Mouse (Mus musculus) adrenal gland, adult 8-10 months (tissue): ENCODE results near the gene Ints5. TPM values are rescaled to one million over a fixed set of nuclear protein-coding genes. Genes with fewer than 3 reads are reported as not detected.

ENCODE experiments used
- DNase-seq: peaks from one replicate; pipeline ENCODE4 v3.0.0; 2022
- microRNA-seq, 2 experiments: library from miRNA; unstranded; fragments of <30 nt; microRNA quantifications; one replicate each; pipeline ENCODE4 v1.2.0; 2022
- total RNA-seq, 4 experiments: library from RNA; stranded (reverse); gene quantifications; 2 replicates each; pipeline ENCODE4 v1.2.4; 2022

Gene Ints5
- total RNA-seq, 4 experiments from 2014 or later = 22.9 to 27.8 (median 25.0) TPM

DNA sequence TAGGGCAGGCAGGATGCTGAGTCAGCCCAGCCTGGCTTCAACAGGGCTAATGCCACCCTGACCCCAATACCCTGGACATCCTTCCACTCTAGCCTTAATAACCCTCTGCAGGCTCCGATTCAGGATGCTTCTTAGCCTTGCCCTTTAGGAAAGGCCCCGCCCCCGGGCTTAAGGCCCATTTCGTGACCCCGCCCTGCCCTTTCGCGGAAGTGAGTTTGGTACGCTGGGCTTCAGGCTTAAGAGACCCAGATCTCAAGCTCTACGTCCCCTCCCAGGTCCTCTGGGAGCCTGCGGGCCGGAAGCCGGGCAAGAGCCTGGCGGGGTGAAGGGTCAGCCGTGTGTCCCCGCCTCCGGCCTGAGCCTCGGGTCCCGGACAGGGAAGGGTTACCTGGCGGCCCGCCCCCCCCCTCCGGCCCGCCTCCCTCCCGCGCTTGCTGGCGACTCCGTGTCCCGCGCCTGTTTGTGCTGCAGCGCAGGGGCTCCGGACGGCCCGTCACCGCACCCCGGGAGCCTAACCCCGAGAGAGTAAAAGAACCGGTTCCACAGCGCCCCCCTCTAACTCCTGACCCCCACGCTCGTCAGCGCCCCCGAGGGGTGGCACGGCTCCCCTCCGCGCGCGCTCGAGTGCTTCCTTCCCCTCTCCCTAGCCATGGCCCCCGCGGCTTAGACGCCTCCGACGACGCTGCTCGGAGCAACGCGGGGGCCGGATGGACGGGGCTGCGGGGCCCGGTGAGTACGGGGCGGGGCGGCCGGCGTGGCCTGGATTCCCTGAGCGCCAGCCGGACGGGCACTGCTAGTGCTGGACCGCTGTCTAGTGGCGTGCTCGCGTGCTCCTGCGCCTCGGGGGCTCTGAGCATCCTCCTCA, 36.7 kb downstream of the Ints5 start, which contains the start of the genes Rom1 and Eml3:
Rom1 (minus strand) TSS at position 133 of the 865 bp plus-strand sequence.
Eml3 (plus strand) TSS at position 329 of the 865 bp plus-strand sequence.
- DNase-seq = peak; percentile 94

DNA sequence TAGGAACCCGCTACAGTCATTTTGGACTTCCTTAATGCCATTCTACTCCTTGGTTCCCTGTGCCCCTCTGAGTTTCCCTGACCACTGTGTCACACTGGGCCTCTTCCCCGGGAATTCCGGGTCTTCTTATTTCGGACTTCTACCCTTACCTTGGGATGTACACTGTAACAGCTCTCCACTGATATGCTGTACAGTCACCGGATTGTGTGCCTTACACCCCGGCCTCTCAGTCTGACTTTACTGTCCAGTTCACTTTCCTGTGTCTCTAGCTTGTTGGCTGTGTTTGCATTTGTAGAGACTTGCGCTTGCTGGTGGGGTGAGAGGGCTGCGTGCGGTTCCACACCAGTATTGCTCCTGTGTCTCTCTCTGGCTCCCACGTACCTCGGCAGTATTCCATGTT, 37.3 kb downstream of the Ints5 start:
- no peak for DNase-seq

DNA sequence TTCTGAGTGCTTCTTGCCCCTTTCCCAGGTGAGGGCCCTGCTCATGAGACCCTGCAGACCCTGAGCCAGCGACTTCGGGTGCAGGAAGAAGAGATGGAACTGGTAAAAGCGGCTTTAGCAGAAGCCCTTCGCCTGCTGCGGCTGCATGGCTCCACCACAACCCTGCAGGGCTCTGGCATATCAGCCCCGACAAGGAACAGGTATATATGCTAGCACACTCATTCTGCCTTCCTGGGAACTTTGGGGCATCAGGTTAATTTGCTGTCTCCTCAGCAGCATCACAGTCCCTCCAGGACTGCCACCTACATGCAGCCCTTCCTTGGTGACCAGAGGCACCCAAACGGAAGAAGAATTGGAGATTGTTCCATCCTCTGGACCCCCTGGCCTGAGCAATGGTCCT, 38.0 kb downstream of the Ints5 start:
- DNase-seq = no peak

DNA sequence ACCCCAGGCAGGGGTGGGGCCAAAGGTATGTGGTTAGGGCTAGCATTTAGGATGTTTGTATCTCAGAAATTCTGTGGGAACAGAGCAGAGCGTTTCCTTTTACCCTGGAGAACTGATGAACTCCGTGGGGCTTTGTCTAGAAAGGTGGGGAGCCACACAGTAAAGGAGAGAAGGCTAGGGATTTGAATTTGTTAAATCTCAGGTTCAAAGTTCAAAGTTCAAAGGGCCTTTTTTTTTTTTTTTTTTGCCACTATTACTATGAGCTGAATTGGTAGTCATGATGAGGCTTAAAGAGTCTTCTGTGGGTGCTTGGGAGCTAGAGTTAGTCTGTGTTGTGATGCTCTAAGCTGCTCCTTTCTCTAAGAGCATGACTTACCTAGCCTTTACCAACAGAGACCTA, 43.9 kb downstream of the Ints5 start:
- DNase-seq = no peak

DNA sequence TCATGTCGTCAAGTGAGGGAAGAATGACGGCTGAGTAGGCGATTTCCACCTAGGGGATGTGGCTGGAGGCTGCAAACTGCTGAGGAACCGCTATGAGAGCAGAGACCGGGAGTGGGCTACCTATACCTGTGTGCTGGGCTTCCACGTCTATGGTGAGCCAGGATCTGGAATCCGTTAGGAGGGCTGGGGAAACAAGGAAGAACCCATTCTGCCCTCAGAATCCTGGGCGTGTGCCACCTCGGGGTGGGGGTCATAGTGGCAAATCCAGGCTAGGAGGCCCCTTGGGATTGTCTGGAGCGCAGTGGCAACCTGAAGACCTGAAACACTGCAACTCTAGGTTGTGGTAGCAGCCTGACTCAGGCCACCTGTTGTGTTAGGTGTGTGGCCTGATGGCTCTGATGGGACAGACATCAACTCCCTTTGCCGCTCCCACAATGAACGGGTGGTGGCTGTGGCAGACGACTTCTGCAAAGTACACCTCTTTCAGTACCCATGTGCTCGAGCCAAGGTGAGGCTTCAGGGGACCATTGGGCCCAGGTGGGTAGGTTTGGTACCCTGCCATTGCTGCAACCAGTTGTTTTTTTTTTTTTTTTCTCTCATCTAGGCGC, 47.8 kb downstream of the Ints5 start:
- DNase-seq = no peak

DNA sequence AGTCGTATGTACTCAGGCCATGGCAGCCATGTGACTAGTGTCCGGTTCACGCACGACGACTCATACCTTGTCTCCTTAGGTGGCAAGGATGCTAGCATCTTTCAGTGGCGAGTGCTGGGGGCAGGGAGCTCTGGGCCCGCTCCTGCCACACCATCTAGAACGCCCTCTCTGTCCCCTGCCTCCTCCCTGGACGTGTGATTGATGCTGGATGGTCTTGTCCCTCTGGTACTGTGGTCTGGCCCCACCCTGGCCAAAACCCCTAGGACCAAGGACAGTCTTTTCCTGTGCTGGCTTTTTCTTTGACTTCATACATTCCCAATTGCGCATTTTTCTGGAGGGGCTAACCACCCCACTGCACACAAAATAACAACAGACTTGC, 48.3 kb downstream of the Ints5 start:
- DNase-seq = no peak

DNA sequence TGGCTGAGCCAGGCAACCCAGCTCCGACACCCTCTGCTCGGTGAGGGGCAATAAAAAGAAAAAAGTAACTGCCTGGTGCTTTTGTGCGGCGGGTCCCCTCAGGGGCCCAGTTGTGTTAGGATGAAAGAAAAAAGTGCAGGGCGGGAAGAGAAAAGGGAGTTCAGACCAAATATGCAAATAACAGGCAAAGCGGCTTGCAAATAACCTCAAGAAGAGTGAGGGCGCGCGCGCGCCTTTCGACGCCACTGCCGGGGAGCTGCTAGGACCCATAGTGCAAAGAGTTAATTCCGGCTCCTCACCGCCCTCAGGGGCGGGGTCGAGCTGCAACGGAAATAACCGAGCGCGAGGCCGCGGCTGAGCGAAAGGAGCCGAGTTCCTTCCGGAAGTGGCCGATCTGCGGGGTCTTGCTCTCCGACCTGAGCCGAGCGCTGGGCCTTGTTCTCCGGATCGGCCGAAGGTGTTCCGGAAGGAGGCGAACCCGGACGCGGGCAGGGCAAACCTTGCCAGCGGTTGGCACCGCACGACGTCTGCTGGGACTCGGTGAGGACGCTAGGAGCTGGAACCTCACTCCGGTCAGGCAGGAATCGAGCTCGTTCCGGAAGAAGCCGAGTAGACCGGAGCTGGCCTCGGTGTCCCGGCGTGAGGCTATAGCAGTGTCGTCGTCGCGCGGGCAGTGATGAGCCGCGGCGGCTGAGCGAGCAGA, 48.9 kb downstream of the Ints5 start, which contains the start of gene Mta2:
Mta2 (plus strand) TSS at position 361 of the 703 bp plus-strand sequence.
- DNase-seq = peak; percentile 93

DNA sequence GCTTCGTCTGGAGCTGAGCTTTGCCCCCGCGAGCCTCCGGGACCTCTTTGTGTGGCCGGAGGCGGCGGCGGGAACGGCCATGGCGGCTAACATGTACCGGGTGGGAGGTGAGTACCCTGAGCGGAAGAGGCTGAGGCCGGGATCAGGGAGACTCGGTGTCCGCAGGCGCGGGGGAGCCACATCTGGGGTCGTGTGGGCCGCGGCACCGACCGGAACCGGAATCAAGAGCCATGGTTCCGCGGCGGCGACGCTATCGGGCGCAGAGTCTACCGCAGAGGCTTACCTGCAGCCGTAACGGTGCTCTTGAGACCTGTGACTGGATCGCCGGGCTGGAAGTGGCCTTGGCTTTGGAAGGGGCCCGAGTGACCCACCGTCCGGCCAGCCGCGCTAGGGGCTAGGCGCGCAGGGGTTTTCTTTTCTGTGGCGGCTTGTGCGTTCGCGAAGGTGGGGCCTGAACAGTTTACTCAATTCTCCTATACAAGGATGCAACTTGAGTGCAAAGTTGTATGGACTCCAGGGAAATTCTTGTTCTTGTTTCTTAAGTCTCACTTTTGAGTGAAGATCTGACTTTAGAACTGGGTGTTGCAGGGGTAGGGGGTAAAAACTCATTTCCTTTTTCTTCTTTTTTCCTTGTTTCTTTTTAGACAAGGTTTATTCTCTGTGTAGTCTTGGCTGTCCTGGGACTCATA, 49.6 kb downstream of the Ints5 start:
- no peak for DNase-seq

DNA sequence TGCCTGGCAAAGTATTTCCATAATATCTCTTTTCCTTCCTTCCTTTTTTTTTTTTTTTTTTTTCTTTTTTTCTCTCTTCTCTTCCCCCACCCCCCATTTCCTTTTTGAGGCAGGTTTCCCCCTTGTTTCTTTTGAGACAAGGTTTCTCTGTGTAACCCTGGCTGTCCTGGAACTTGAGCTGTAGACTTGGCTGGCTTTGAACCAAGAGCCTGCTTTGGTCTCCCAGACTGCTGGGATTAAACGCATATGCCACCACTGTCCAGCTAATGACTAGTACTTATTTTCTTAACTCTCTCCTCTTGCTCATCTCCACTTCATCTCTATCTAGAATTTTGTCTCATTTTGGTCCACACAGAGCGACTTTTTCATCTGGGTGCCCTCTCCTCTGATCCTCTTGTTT, 50.2 kb downstream of the Ints5 start:
- no peak for DNase-seq

DNA sequence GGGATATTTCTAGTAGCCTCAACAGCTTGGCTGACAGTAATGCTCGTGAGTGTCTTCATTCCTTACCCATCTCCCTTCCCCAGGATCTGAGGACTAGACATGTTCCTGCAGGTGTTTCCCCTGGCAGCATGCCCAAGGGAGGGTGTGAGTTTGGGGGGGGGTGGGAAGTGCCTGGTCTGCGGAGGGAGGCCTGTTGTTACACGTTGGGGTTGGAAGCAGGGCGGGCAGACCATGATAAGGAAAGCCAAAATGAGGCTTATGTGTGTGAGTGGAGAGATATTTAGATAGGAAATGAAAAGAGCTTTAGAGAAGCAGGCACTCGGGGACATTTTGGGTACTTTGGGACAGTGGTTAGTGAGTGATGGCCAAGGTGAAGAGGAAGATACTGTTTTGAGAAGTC, 51.3 kb downstream of the Ints5 start:
- no peak for DNase-seq

DNA sequence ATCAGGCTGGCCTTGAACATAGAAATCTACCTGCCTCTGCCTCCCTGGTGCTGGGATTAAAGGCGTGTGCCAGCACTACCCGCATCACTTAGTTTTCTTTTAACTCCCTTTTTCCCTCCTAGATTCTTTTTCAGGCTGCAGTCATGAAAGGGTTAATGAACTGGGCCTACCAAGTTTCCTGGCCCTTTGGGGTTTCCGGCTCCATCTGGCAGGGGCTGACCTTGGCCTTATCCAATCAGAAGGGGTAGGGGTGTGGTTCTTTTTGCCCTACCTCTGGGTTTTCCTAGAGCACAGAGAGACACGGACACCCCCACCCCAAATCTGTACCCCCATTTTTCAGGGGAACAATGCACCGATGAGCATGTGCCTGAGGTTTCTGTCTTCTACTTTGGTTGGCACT, 51.9 kb downstream of the Ints5 start:
- peak; percentile 70 for DNase-seq

DNA sequence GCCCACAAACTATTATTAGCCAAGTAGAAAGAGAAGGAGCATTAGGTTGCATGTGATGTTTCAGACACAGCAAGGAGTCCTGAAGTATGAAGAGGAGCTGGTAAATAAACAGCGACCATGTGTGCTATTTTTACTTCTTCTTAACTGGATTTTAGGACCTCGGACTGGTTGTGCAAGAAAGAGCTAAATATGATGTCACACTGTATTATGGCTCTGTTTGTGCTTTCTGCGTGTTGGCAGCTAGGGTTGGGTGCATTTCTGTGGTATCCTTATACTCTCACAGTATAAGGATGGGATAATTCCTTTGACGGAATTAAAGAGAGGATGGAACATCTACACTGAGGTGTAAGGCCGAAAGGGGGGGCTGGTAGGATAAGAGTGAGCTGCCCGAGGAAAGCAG, 52.4 kb downstream of the Ints5 start:
- DNase-seq = no peak

DNA sequence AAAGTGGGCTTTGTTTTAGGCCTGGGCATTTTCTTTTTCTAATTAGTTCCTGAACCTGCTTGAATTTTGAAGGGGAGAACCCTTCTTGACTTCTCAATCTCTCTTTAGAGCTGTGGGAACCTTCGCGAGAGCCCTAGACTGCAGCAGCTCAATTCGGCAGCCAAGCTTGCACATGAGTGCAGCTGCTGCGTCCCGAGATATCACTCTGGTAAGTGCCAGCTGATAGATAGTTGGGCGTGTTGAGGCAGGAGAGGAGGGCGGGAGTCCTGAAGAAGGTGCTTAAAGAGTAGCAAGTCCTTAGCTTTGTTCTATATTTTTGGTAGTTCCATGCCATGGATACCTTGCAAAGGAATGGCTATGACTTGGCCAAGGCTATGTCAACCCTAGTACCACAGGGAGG, 54.1 kb downstream of the Ints5 start:
- DNase-seq = no peak

Small RNA genes lying within 50 kb of the gene (microRNA-seq; reads per million reads assigned to microRNA genes)
- gene Mir5136 = 0.17 to 0.35 reads per million in 2 experiments

Other genes starting within 250 kb of the Ints5 start
- 1 to 10 TPM; 1.2 to 2.6 (median 1.8) TPM for gene Chrm1, start 229.2 kb upstream of the Ints5 start, total RNA-seq
- gene Slc3a2, start 169.6 kb upstream of the Ints5 start, total RNA-seq = 100 to 1,000 TPM; 210 to 266 (median 246) TPM
- 10 to 100 TPM; 49.1 to 60.4 (median 53.3) TPM for gene Wdr74, start 157.2 kb upstream of the Ints5 start, total RNA-seq
- gene 1700092M07Rik, start 152.3 kb upstream of the Ints5 start, total RNA-seq = 1 to 10 TPM in 3 of 4 experiments, under 1 TPM in 1; 0.64 to 4.4 (median 1.8) TPM
- 100 to 1,000 TPM in 3 of 4 experiments, 10 to 100 TPM in 1; 90.9 to 138 (median 118) TPM for gene Stx5a, start 151.6 kb upstream of the Ints5 start, total RNA-seq
- 100 to 1,000 TPM; 102 to 164 (median 148) TPM for gene Nxf1, start 135.9 kb upstream of the Ints5 start, total RNA-seq
- 100 to 1,000 TPM; 111 to 137 (median 123) TPM for gene Tmem223, start 122.0 kb upstream of the Ints5 start, total RNA-seq
- 10 to 100 TPM; 54.8 to 73.9 (median 63.9) TPM for gene Tmem179b, start 118.5 kb upstream of the Ints5 start, total RNA-seq
- gene Taf6l, start 106.6 kb upstream of the Ints5 start, total RNA-seq = 10 to 100 TPM; 16.6 to 26.8 (median 21.0) TPM
- gene Polr2g, start 94.4 kb upstream of the Ints5 start, total RNA-seq = 100 to 1,000 TPM in 2 of 4 experiments, 10 to 100 TPM in 2; 86.0 to 106 (median 102) TPM
- 1 to 10 TPM; 2.5 to 4.9 (median 3.5) TPM for gene Zbtb3, start 90.5 kb upstream of the Ints5 start, total RNA-seq
- gene Ttc9c, start 73.7 kb upstream of the Ints5 start, total RNA-seq = 10 to 100 TPM; 27.4 to 40.5 (median 35.9) TPM
- gene Hnrnpul2, start 73.0 kb upstream of the Ints5 start, total RNA-seq = 10 to 100 TPM; 66.4 to 84.4 (median 73.9) TPM
- not detected for gene AC129217.1, start 63.2 kb upstream of the Ints5 start, total RNA-seq
- 100 to 1,000 TPM in 3 of 4 experiments, 10 to 100 TPM in 1; 96.6 to 137 (median 126) TPM for gene Bscl2, start 55.5 kb upstream of the Ints5 start, total RNA-seq
- gene Gng3, start 53.8 kb upstream of the Ints5 start, total RNA-seq = 1 to 10 TPM; 4.7 to 9.8 (median 8.7) TPM
- 1 to 10 TPM; 2.6 to 4.5 (median 3.3) TPM for gene Lrrn4cl, start 42.2 kb upstream of the Ints5 start, total RNA-seq
- 100 to 1,000 TPM; 203 to 231 (median 218) TPM for gene Ubxn1, start 21.5 kb upstream of the Ints5 start, total RNA-seq
- gene Uqcc3, start 12.1 kb upstream of the Ints5 start, total RNA-seq = 10 to 100 TPM; 53.2 to 91.0 (median 63.1) TPM
- 10 to 100 TPM in 3 of 4 experiments, 1 to 10 TPM in 1; 9.6 to 22.4 (median 14.5) TPM for gene Lbhd1, start 9.3 kb upstream of the Ints5 start, total RNA-seq
- not detected for gene Gm49403, start 9.1 kb upstream of the Ints5 start, total RNA-seq
- gene 1810009A15Rik, start 4.2 kb upstream of the Ints5 start, total RNA-seq = 10 to 100 TPM; 32.6 to 54.7 (median 45.3) TPM
- gene Gm49416, start 4.1 kb upstream of the Ints5 start, total RNA-seq = 10 to 100 TPM in 1 of 4 experiments, 1 to 10 TPM in 3; 2.6 to 10.6 (median 6.0) TPM
- 100 to 1,000 TPM; 204 to 232 (median 222) TPM for gene Ganab, start 5.1 kb downstream of the Ints5 start, total RNA-seq
- gene B3gat3, start 27.4 kb downstream of the Ints5 start, total RNA-seq = 10 to 100 TPM; 61.3 to 72.9 (median 70.0) TPM
- gene Rom1, start 36.4 kb downstream of the Ints5 start, total RNA-seq = 10 to 100 TPM; 51.9 to 73.5 (median 54.9) TPM
- gene Eml3, start 36.5 kb downstream of the Ints5 start, total RNA-seq = 10 to 100 TPM; 57.9 to 87.6 (median 79.6) TPM
- 100 to 1,000 TPM in 2 of 4 experiments, 10 to 100 TPM in 2; 83.4 to 133 (median 102) TPM for gene Mta2, start 48.9 kb downstream of the Ints5 start, total RNA-seq
- gene Tut1, start 60.8 kb downstream of the Ints5 start, total RNA-seq = 10 to 100 TPM; 22.9 to 31.9 (median 26.8) TPM
- gene Eef1g, start 74.0 kb downstream of the Ints5 start, total RNA-seq = 100 to 1,000 TPM; 306 to 355 (median 328) TPM
- 100 to 1,000 TPM; 122 to 227 (median 158) TPM for gene Ahnak, start 96.3 kb downstream of the Ints5 start, total RNA-seq
- under 1 TPM in 1 of 4 experiments, not detected in 3; 0.73 TPM for gene Scgb1a1, start 195.0 kb downstream of the Ints5 start, total RNA-seq
- gene Asrgl1, start 242.6 kb downstream of the Ints5 start, total RNA-seq = 10 to 100 TPM; 12.7 to 21.8 (median 15.5) TPM